Mouse (Mus musculus) activated CD4-positive, CD25-positive, alpha-beta regulatory T cell, adult 9 weeks (primary cell): ENCODE data around the gene Ccdc182. TPM values are rescaled to one million over a fixed set of nuclear protein-coding genes. Genes with fewer than 3 reads are reported as not detected.

Experiments used
- polyA plus RNA-seq: library from polyadenylated mRNA; unstranded; fragments of 100-300 nt; shearing (Covaris generic); gene quantifications from one replicate; pipeline ENCODE4 v1.2.1, GENCODE M21; 2017

Gene Ccdc182
- not detected for polyA plus RNA-seq

DNA sequence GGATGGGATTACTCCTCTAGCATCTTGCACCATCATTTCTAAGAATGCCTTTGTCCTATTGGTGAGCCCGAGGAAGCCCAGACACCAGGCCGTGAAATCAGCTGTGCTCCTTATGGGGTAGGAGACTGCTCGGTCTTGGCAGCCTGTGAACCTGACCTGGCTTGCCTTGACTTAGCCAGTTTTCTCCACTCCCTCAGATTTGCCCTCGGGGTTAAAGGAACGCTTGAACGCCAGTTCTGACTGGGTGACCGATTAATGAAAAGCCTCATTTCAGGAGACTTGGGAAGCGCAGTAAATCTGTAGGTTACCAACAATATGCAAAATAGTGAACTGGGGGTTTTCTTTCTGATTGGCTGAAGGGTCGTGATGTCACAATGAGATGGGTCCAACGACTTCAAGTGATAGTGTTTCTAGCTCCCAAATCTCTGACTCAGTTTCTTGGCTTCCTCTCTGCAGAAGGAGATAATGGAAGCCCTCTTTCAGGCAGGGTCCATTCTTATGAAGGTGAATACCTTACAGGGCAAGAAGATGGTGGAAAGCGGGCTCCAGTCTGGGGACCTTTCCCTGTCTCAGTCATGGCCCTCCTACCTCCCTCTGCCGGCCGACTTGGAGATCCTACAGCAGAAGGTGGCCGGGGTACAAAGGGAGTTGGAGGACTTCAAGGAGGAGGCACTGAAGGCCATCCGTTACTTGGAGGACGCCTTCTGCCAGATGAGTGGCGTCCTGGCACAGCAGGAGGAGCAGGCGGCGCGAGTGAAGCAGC lies at the start of gene Ccdc182:
Gene Ccdc182 (plus strand): TSS at position 428 of the 763 bp plus-strand sequence.

Other genes with a start within 250 kb of the Ccdc182 start
- 83.7 TPM for gene Srsf1, start 246.7 kb upstream of the Ccdc182 start, polyA plus RNA-seq
- 32.9 TPM for gene Vezf1, start 225.8 kb upstream of the Ccdc182 start, polyA plus RNA-seq
- 5.5 TPM for gene Cuedc1, start 196.0 kb upstream of the Ccdc182 start, polyA plus RNA-seq
- gene Mrps23, start 89.7 kb upstream of the Ccdc182 start, polyA plus RNA-seq, result 88.8 TPM